Mouse (Mus musculus): Measurements from ENCODE around the gene Stat6. TPM values are rescaled to one million over a fixed set of nuclear protein-coding genes. Genes with fewer than 3 reads are reported as not detected.

Stat6 gene
- polyA plus RNA-seq, 1 experiment from 2014 or later, result 13.0 TPM

GRCm38 (mm10) chr10:127622057-127622392 lies 20.8 kb upstream of the Stat6 start:
- Histone ChIP-seq H3K4me1 (ENCODE audit: insufficient read depth) (peaks cover 16% of the 10 kb centered on the region), H3K27me3 (ENCODE audit: insufficient read depth, low read length) (peaks cover 16% of the 10 kb centered on the region), H3K9ac (replicated peaks) (peak overlapping the region; percentile 67), H3K4me3 (ENCODE audit: low read depth, low read length) (peak overlapping the region; percentile 65), H3K9me3 (ENCODE audit: low read length) (peaks cover 3% of the 10 kb centered on the region; the same call in 1 of the 2 replicates), H3K4me2 (ENCODE audit: low read depth, low read length) (peak overlapping the region; percentile 93), H3K27ac (ENCODE audit: low read depth) (peak overlapping the region; percentile 95), H3K36me3 (replicated peaks; ENCODE audit: insufficient read depth, low read length) (no peaks in the 10 kb centered on the region; the same call in 1 of the 2 replicates)
- DNase-seq, result peak; percentile 76
- peak; percentile 68 for TF ChIP-seq CTCF (IDR thresholded peaks at IDR 0.05; ENCODE audit: low read depth)
- no peak; the same call in none of the 2 replicates for TF ChIP-seq EP300 (IDR thresholded peaks at IDR 0.05; ENCODE audit: low read depth)
- ATAC-seq, result peak; percentile 66
- 2% methylated on average over 13 of the region's 13 CpGs for WGBS (ENCODE audit: insufficient replicate concordance)

DNA sequence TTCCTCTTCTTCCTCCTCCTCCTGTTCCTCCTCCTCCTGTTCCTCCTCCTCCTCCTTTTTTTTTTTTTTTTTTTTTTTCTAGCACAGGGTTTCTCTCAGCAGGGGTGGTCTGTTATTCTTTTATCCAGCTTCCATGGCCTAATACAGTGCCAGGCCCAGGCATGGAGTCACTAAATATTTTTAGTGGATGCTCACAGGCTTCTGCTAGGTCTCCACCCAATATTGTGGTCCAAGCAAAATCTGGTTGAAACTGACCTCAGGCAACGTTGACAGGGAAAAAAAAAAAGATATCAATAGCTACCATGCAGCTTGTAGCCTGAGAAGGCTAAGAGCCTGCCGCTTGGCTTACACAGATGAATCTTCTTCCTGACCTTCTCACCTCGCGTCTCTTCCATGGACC lies 20.1 kb upstream of the Stat6 start:
- ATAC-seq (no peak), DNase-seq (no peak)
- WGBS (ENCODE audit: insufficient replicate concordance), result 64% methylated on average over 4 of the region's 4 CpGs
- no peak for TF ChIP-seq CTCF (IDR thresholded peaks at IDR 0.05; ENCODE audit: low read depth)
- no peak for TF ChIP-seq EP300 (IDR thresholded peaks at IDR 0.05; ENCODE audit: low read depth)
- no peak overlapping the region for H3K4me3 ChIP-seq (ENCODE audit: low read depth, low read length)
- peak overlapping the region; percentile 95 for H3K27ac ChIP-seq (ENCODE audit: low read depth)
- H3K9ac ChIP-seq (replicated peaks), result no peak overlapping the region
- peaks cover 3% of the 10 kb centered on the region; the same call in 1 of the 2 replicates for H3K9me3 ChIP-seq (ENCODE audit: low read length)
- peaks cover 12% of the 10 kb centered on the region for H3K4me1 ChIP-seq (ENCODE audit: insufficient read depth)
- H3K36me3 ChIP-seq (replicated peaks; ENCODE audit: insufficient read depth, low read length), result no peaks in the 10 kb centered on the region
- 0 out of 2 replicates have a peak overlapping the region, but pooled peaks have one; percentile 93 for H3K4me2 ChIP-seq (ENCODE audit: low read depth, low read length)
- H3K27me3 ChIP-seq (ENCODE audit: insufficient read depth, low read length), result peaks cover 16% of the 10 kb centered on the region

DNA sequence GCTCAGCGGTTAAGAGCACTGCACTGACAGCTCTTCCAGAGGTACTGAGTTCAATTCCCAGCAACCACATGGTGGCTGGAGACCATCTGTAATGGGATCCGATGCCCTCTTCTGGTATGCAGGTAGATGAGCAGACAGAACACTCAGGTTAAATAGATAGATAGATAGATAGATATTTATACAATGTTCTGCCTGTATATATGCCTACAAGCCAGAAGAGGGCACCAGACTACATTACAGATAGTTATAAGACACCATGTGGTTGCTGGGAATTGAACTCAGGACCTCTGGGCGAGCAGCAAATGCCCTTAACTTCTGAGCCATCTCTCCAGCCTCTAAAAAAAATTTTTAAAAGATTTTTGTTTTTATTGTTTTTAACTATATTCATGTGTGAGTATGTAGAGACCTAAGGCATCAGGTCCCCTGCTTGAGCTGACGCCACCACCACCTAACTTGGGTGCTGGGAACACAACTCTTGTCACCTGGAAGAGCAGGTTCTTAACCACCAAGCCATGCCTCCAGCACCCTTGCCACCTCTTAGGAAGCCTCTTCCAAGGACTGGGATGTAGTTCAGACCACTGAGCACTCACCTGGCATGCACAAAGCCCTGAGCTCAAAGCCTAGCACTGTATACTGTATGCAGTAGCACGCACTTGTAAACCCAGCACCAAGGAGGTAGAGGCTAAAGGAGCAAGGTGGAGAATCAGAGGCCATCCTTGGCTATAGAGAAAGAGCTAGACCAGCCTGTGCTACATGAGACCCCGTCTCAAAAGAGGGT lies 19.2 kb upstream of the Stat6 start:
- no peak for DNase-seq
- Histone ChIP-seq H3K9ac (replicated peaks) (no peak overlapping the region), H3K27me3 (ENCODE audit: insufficient read depth, low read length) (peaks cover 10% of the 10 kb centered on the region), H3K36me3 (replicated peaks; ENCODE audit: insufficient read depth, low read length) (no peaks in the 10 kb centered on the region), H3K4me2 (ENCODE audit: low read depth, low read length) (no peak overlapping the region), H3K9me3 (ENCODE audit: low read length) (peaks cover 3% of the 10 kb centered on the region; the same call in 1 of the 2 replicates), H3K4me3 (ENCODE audit: low read depth, low read length) (no peak overlapping the region), H3K27ac (ENCODE audit: low read depth) (no peak overlapping the region), H3K4me1 (ENCODE audit: insufficient read depth) (peaks cover 4% of the 10 kb centered on the region)
- ATAC-seq, result no peak
- WGBS (ENCODE audit: insufficient replicate concordance), result 83% methylated on average over 6 of the region's 6 CpGs
- TF ChIP-seq EP300 (IDR thresholded peaks at IDR 0.05; ENCODE audit: low read depth) (no peak), CTCF (IDR thresholded peaks at IDR 0.05; ENCODE audit: low read depth) (peak; percentile 1; the same call in 1 of the 2 replicates)

DNA sequence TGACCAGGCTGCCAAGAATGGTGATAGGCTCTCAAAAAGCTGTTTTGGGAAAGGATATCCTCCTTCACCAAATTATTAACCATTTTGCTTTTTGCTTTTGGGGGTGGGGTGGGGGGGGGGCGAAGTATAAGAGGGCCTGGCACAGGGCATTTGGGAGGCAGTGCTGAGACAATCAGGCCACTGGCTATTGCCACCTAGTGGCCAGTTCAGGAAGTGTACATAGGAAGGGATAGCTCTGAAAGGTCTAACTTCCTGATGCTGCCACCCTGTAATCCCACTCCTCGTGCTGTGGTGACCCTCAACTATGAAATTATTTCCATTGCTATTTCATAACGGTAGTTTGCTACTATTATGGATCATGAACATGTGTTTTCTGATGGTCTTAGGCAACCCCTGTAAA lies 16.4 kb upstream of the Stat6 start:
- Histone ChIP-seq H3K4me1 (ENCODE audit: insufficient read depth) (peaks cover 5% of the 10 kb centered on the region; the same call in 1 of the 2 replicates), H3K27me3 (ENCODE audit: insufficient read depth, low read length) (no peaks in the 10 kb centered on the region), H3K27ac (ENCODE audit: low read depth) (no peak overlapping the region), H3K36me3 (replicated peaks; ENCODE audit: insufficient read depth, low read length) (no peaks in the 10 kb centered on the region), H3K4me2 (ENCODE audit: low read depth, low read length) (no peak overlapping the region), H3K9me3 (ENCODE audit: low read length) (peaks cover 3% of the 10 kb centered on the region; the same call in 1 of the 2 replicates), H3K9ac (replicated peaks) (no peak overlapping the region), H3K4me3 (ENCODE audit: low read depth, low read length) (no peak overlapping the region)
- ATAC-seq (no peak), DNase-seq (no peak)
- 71% methylated on average over 3 of the region's 3 CpGs for WGBS (ENCODE audit: insufficient replicate concordance)
- TF ChIP-seq EP300 (IDR thresholded peaks at IDR 0.05; ENCODE audit: low read depth) (no peak), CTCF (IDR thresholded peaks at IDR 0.05; ENCODE audit: low read depth) (peak; percentile 59)

DNA sequence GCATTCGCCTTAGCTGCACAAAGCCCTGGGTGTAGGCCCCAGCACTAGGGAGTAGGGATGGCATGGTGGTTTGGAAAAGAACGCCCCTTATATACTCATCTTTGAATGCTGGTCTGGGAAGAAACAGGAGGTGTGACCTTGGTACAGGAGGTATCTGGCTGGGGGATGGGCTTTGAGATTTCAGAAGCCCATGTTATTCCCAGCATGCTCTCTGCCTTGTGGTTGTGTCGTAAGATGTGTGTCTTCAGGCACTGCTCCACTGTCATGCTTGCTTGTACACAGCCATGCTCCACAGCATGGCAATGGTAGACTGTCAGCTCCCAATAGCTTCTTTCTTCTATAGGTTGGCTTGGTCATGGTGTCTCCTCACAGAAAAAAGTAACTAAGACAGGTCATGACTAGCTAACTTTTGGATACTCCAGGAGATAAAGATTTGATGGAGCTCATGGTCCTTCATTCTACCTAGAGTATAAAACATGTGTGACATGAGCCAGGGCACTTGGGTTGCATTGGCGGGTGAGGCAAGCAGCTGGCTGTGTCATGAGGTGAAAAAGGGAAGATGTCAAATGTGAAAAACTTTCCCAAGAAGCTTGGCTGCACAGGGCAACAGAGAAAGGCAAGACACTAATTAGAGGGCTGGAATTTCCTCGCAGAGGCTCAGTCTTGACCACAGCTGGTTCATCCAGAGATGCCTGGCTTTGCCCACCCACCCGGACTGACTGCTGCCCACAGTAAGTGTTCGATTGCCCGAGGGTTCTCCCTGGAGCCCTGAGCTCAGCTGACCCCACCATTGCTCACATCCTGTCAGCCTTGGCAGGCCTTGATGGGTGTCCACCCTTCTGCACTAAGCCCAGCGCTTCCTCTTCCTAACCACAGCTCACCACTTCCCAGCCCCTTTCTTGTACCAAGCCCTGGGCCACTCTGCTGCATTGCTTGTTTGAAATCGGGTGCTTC lies 11.2 kb upstream of the Stat6 start:
- ATAC-seq (peak; percentile 35), DNase-seq (peak; percentile 43)
- no peaks in the 10 kb centered on the region for H3K36me3 ChIP-seq (replicated peaks; ENCODE audit: insufficient read depth, low read length)
- H3K9ac ChIP-seq (replicated peaks), result no peak overlapping the region
- H3K4me3 ChIP-seq (ENCODE audit: low read depth, low read length), result no peak overlapping the region
- H3K4me1 ChIP-seq (ENCODE audit: insufficient read depth), result peaks cover 23% of the 10 kb centered on the region
- H3K27ac ChIP-seq (ENCODE audit: low read depth), result peak overlapping the region; percentile 71
- WGBS (ENCODE audit: insufficient replicate concordance), result 46% methylated on average over 10 of the region's 10 CpGs
- TF ChIP-seq CTCF (IDR thresholded peaks at IDR 0.05; ENCODE audit: low read depth) (no peak), EP300 (IDR thresholded peaks at IDR 0.05; ENCODE audit: low read depth) (no peak)
- H3K4me2 ChIP-seq (ENCODE audit: low read depth, low read length), result peak overlapping the region; percentile 22; the same call in 1 of the 2 replicates
- peaks cover under 1% of the 10 kb centered on the region; the same call in 1 of the 2 replicates for H3K9me3 ChIP-seq (ENCODE audit: low read length)
- no peaks in the 10 kb centered on the region for H3K27me3 ChIP-seq (ENCODE audit: insufficient read depth, low read length)

All from liver, postnatal 0 days (tissue).